Mouse (Mus musculus): ENCODE measurements at regions not wholly inside any gene's neighbourhood (a gene's known extent, or its start where the extent isn't known, plus 50 kb on each side); places are given as distances from the start of the nearest gene placed in this dataset.

GRCm38 (mm10) chr10:67482268-67482667 is 53.0 kb upstream of the Egr2 start:
- DNase-seq (ENCODE audit: low spot score), result no peak
- Histone ChIP-seq H3K9ac (ENCODE audit: low read length) (no peak overlapping the region), H3K4me2 (ENCODE audit: low read depth, severe bottlenecking) (no peak overlapping the region), H3K27me3 (ENCODE audit: control insufficient read depth, insufficient read depth, low read length) (no peaks in the 10 kb centered on the region), H3K36me3 (ENCODE audit: control insufficient read depth, insufficient read depth, low read length) (no peaks in the 10 kb centered on the region), H3K27ac (replicated peaks; ENCODE audit: low read depth, low read length) (no peak overlapping the region), H3K4me3 (ENCODE audit: low read depth, low read length) (no peak overlapping the region), H3K9me3 (ENCODE audit: control insufficient read depth, low read length) (no peaks in the 10 kb centered on the region), H3K4me1 (ENCODE audit: control insufficient read depth, insufficient read depth, low read length) (no peaks in the 10 kb centered on the region)
- WGBS, result 71% methylated on average over 14 of the region's 14 CpGs
- no peak for ATAC-seq (ENCODE audit: insufficient number of reproducible peaks, low FRiP score, low TSS enrichment, low read depth)

GRCm38 (mm10) chr10:67483371-67483770 is 51.9 kb upstream of the Egr2 start:
- Histone ChIP-seq H3K9me3 (ENCODE audit: control insufficient read depth, low read length) (no peaks in the 10 kb centered on the region), H3K9ac (ENCODE audit: low read length) (no peak overlapping the region), H3K4me2 (ENCODE audit: low read depth, severe bottlenecking) (no peak overlapping the region), H3K36me3 (ENCODE audit: control insufficient read depth, insufficient read depth, low read length) (no peaks in the 10 kb centered on the region), H3K4me3 (ENCODE audit: low read depth, low read length) (no peak overlapping the region), H3K27me3 (ENCODE audit: control insufficient read depth, insufficient read depth, low read length) (no peaks in the 10 kb centered on the region), H3K27ac (replicated peaks; ENCODE audit: low read depth, low read length) (no peak overlapping the region), H3K4me1 (ENCODE audit: control insufficient read depth, insufficient read depth, low read length) (no peaks in the 10 kb centered on the region)
- ATAC-seq (ENCODE audit: insufficient number of reproducible peaks, low FRiP score, low TSS enrichment, low read depth) (no peak), DNase-seq (ENCODE audit: low spot score) (no peak)
- 82% methylated on average over 7 of the region's 7 CpGs for WGBS

- no peaks in the 10 kb centered on the region for H3K4me1 ChIP-seq (ENCODE audit: control insufficient read depth, insufficient read depth, low read length)
- no peak overlapping the region for H3K9ac ChIP-seq (ENCODE audit: low read length)
- WGBS, result 87% methylated on average over 3 of the region's 3 CpGs
- no peak overlapping the region for H3K27ac ChIP-seq (replicated peaks; ENCODE audit: low read depth, low read length)
- no peak for ATAC-seq (ENCODE audit: insufficient number of reproducible peaks, low FRiP score, low TSS enrichment, low read depth)
- no peaks in the 10 kb centered on the region for H3K36me3 ChIP-seq (ENCODE audit: control insufficient read depth, insufficient read depth, low read length)
- no peaks in the 10 kb centered on the region for H3K27me3 ChIP-seq (ENCODE audit: control insufficient read depth, insufficient read depth, low read length)
- H3K4me3 ChIP-seq (ENCODE audit: low read depth, low read length), result no peak overlapping the region
- H3K9me3 ChIP-seq (ENCODE audit: control insufficient read depth, low read length), result no peaks in the 10 kb centered on the region
- no peak for DNase-seq (ENCODE audit: low spot score)
- H3K4me2 ChIP-seq (ENCODE audit: low read depth, severe bottlenecking), result no peak overlapping the region
Measured at GRCm38 (mm10) chr10:67484091-67484745, 51.1 kb upstream of the Egr2 start.
